Mouse (Mus musculus): ENCODE results near the gene Espl1.

- no peak for TF ChIP-seq CTCF (IDR thresholded peaks at IDR 0.05; ENCODE audit: control insufficient read depth, insufficient read depth, insufficient replicate concordance, low read depth, low read length)
- no peak for TF ChIP-seq POLR2A (IDR thresholded peaks at IDR 0.05; ENCODE audit: control insufficient read depth, low read depth, low read length)
Observed at GRCm38 (mm10) chr15:102283648-102284047, 12.4 kb upstream of the Espl1 start.

All from testis, adult 2 months (tissue).